Mouse (Mus musculus) heart, embryonic 14.5 days (tissue): ENCODE results near the gene Krt27. TPM values are rescaled to one million over a fixed set of nuclear protein-coding genes. Genes with fewer than 3 reads are reported as not detected.

Experiments
- polyA plus RNA-seq: library from polyadenylated mRNA; unstranded; fragments of >200 nt; fragmentation: Nextera tagmentation; extraction: Ambion mirVana; gene quantifications from 2 replicates; pipeline ENCODE4 v1.2.1, GENCODE M21; 2014

The Krt27 gene
- polyA plus RNA-seq, 1 experiment from 2014 or later = not detected

Other genes starting within 250 kb of the Krt27 start
- 0.16 TPM in 1 of 2 replicates, not detected in the other for gene Ccr7, start 196.0 kb downstream of the Krt27 start, polyA plus RNA-seq
- gene Smarce1, start 120.1 kb downstream of the Krt27 start, polyA plus RNA-seq = 93.5 and 104 TPM in 2 replicates
- 3.0 and 3.4 TPM in 2 replicates for gene Krt222, start 107.0 kb downstream of the Krt27 start, polyA plus RNA-seq
- gene Krt24, start 65.8 kb downstream of the Krt27 start, polyA plus RNA-seq = not detected in 2 replicates
- not detected in 2 replicates for gene Krt25, start 28.2 kb downstream of the Krt27 start, polyA plus RNA-seq
- not detected in 2 replicates for gene Krt26, start 13.1 kb downstream of the Krt27 start, polyA plus RNA-seq
- gene Krt28, start 23.8 kb upstream of the Krt27 start, polyA plus RNA-seq = 0.20 TPM in 1 of 2 replicates, not detected in the other
- gene Krt10, start 38.3 kb upstream of the Krt27 start, polyA plus RNA-seq = 15.7 and 18.4 TPM in 2 replicates
- gene Krt12, start 71.2 kb upstream of the Krt27 start, polyA plus RNA-seq = not detected in 2 replicates
- 0.67 and 0.70 TPM in 2 replicates for gene Krt20, start 87.0 kb upstream of the Krt27 start, polyA plus RNA-seq
- 0.38 TPM in 1 of 2 replicates, not detected in the other for gene Krt23, start 142.0 kb upstream of the Krt27 start, polyA plus RNA-seq
- gene Krt39, start 170.2 kb upstream of the Krt27 start, polyA plus RNA-seq = not detected in 2 replicates
- gene Krt40, start 192.1 kb upstream of the Krt27 start, polyA plus RNA-seq = not detected in 2 replicates
- not detected in 2 replicates for gene Krtap3-3, start 199.8 kb upstream of the Krt27 start, polyA plus RNA-seq
- gene Krtap3-2, start 205.7 kb upstream of the Krt27 start, polyA plus RNA-seq = not detected in 2 replicates
- gene Gm11939, start 208.4 kb upstream of the Krt27 start, polyA plus RNA-seq = not detected in 2 replicates
- not detected in 2 replicates for gene Krtap3-1, start 215.5 kb upstream of the Krt27 start, polyA plus RNA-seq
- not detected in 2 replicates for gene Krtap1-5, start 229.9 kb upstream of the Krt27 start, polyA plus RNA-seq
- not detected in 2 replicates for gene Krtap1-4, start 232.6 kb upstream of the Krt27 start, polyA plus RNA-seq
- gene Krtap1-3, start 240.2 kb upstream of the Krt27 start, polyA plus RNA-seq = not detected in 2 replicates
- not detected in 2 replicates for gene Krtap9-3, start 247.0 kb upstream of the Krt27 start, polyA plus RNA-seq